Comparison of ENCODE assay signal across 14 mouse cellular contexts in genomic region chr10:18214124-18214523, GRCm38 (mm10). TPM values are rescaled to one million over a fixed set of nuclear protein-coding genes. Genes with fewer than 3 reads are reported as not detected.
"Had no signal": no experiment of that assay in that cellular context is flagged by ENCODE, and none has a peak within 500 bp of the region (broad histone marks: within the 10 kb centered on the region; RNA-seq: fewer than 3 reads in every experiment).

No protein-coding gene starts in this region.

- H3K27me3 ChIP-seq: limb, embryonic 12.5 days; midbrain, embryonic 12.5 days; neural tube, embryonic 13.5 days had no signal

- H3K27ac ChIP-seq: limb, embryonic 12.5 days; liver, embryonic 14.5 days; midbrain, embryonic 12.5 days; neural tube, embryonic 13.5 days had no signal

- ATAC-seq: inflammation-experienced regulatory T-cells, adult 6 months; midbrain, embryonic 16.5 days had no signal

- H3K4me1 ChIP-seq: neural tube, embryonic 13.5 days had no signal

- H3K36me3 ChIP-seq: limb, embryonic 12.5 days had no signal

- H3K4me3 ChIP-seq: limb, embryonic 12.5 days; midbrain, embryonic 12.5 days; neural tube, embryonic 13.5 days had no signal

- H3K9me3 ChIP-seq: limb, embryonic 12.5 days; midbrain, embryonic 12.5 days; neural tube, embryonic 13.5 days had no signal

- H3K4me2 ChIP-seq: limb, embryonic 12.5 days; midbrain, embryonic 12.5 days; neural tube, embryonic 13.5 days had no signal

- DNase-seq: kidney, adult 18-20 months; kidney, postnatal 14 days; lung, adult 18-20 months; lung, postnatal 10 days; right cerebral cortex, postnatal 14 days; thymus, postnatal 4 days had no signal

- H3K9ac ChIP-seq: limb, embryonic 12.5 days; liver, embryonic 14.5 days; midbrain, embryonic 12.5 days; neural tube, embryonic 13.5 days had no signal

RNA-seq across cellular contexts. Expression of gene Ect2l, which starts 3.4 kb away (rescaled TPM):
- total RNA-seq: liver, adult 2 months had no signal
- polyA plus RNA-seq: liver, adult 2 months; spleen, adult 2 months had no signal
